Mouse (Mus musculus) left cerebral cortex, postnatal 36 days (tissue): ENCODE results near the gene Atf6b. TPM values are rescaled to one million over a fixed set of nuclear protein-coding genes. Genes with fewer than 3 reads are reported as not detected.

Source experiments
- DNase-seq, 2 experiments: peaks; one replicate each; pipeline ENCODE4 v3.0.0; 2021 to 2022; ENCODE audit warnings: low spot score in 2 of 2, mixed read lengths in 1 of 2
- intact Hi-C: fragments of 180-260 bp; cut with DNase I; formaldehyde crosslinking; loops from one replicate; pipeline ENCODE4 v1.15.1; 2025
- total RNA-seq, 2 experiments: library from RNA; stranded (reverse); gene quantifications; 2 replicates each; pipeline ENCODE4 v1.2.3; 2021

Atf6b gene
- 10 to 100 TPM; 63.9 to 66.4 TPM for total RNA-seq

GRCm38 (mm10) chr17:34646906-34647787 is at the start of gene Atf6b:
Gene Atf6b, plus strand, starts transcription at chr17:34647146.
- intact Hi-C loops = no loop called here
- peak; percentile 95 to 96 for DNase-seq

GRCm38 (mm10) chr17:34597566-34598095 is 49.3 kb upstream of the Atf6b start, which contains the start of gene Ager:
Gene Ager, plus strand, starts transcription at chr17:34597862.
- intact Hi-C loops = loop anchor here (5.0 to 10.0 kb wide), 2 partner anchors 35 to 563 kb away; partner anchors contain the start of genes Col11a2, Rxrb and Slc39a7
- no peak for DNase-seq

GRCm38 (mm10) chr17:34599891-34600290 is 47.1 kb upstream of the Atf6b start:
- DNase-seq = no peak
- intact Hi-C loops = loop anchor here (5.0 to 10.0 kb wide), 2 partner anchors 32 to 565 kb away; partner anchors contain the start of genes Col11a2, Rxrb and Slc39a7

- DNase-seq = no peak
- intact Hi-C loops = no loop called here
These were observed 45.1 kb upstream of the Atf6b start for GRCm38 (mm10) chr17:34601796-34602195.

GRCm38 (mm10) chr17:34603375-34604060 is 43.4 kb upstream of the Atf6b start, which contains the start of gene Rnf5:
Gene Rnf5, minus strand, starts transcription at chr17:34603690.
- DNase-seq = peak; percentile 96 to 99
- intact Hi-C loops = loop anchor here (1.0 to 2.0 kb wide), 2 partner anchors 10 to 17 kb away; no protein-coding TSS in a partner anchor

- DNase-seq = peak; percentile 97 to 98
- intact Hi-C loops = loop anchor here (2.0 kb wide), 1 partner anchor 17 kb away; no protein-coding TSS in a partner anchor
These were observed 42.9 kb upstream of the Atf6b start, which contains the start of gene Agpat1 for GRCm38 (mm10) chr17:34604061-34604508. Gene Agpat1, plus strand, starts transcription at chr17:34604262.

GRCm38 (mm10) chr17:34604511-34605237 is 42.3 kb upstream of the Atf6b start:
- DNase-seq = no peak
- intact Hi-C loops = loop anchor here (2.0 kb wide), 1 partner anchor 18 kb away; no protein-coding TSS in a partner anchor

GRCm38 (mm10) chr17:34605609-34606008 is 41.3 kb upstream of the Atf6b start:
- intact Hi-C loops = loop anchor here (2.0 kb wide), 1 partner anchor 19 kb away; no protein-coding TSS in a partner anchor
- DNase-seq = peak; percentile 97 to 99

- DNase-seq = no peak
- intact Hi-C loops = no loop called here
These were observed 40.5 kb upstream of the Atf6b start for GRCm38 (mm10) chr17:34606186-34607039.

- DNase-seq = no peak
- intact Hi-C loops = no loop called here
These were observed 38.9 kb upstream of the Atf6b start for GRCm38 (mm10) chr17:34607997-34608396.

- no peak for DNase-seq
- intact Hi-C loops = no loop called here
These were observed 35.9 kb upstream of the Atf6b start for GRCm38 (mm10) chr17:34611050-34611449.

GRCm38 (mm10) chr17:34613054-34613645 is 33.8 kb upstream of the Atf6b start:
- DNase-seq = no peak
- intact Hi-C loops = no loop called here

- intact Hi-C loops = no loop called here
These were observed 33.1 kb upstream of the Atf6b start for GRCm38 (mm10) chr17:34613830-34614229.

GRCm38 (mm10) chr17:34615871-34616270 is 31.1 kb upstream of the Atf6b start, which contains the start of gene Egfl8:
Gene Egfl8, minus strand, starts transcription at chr17:34615971.
- no peak for DNase-seq
- intact Hi-C loops = no loop called here

More at GRCm38 (mm10) chr17:34613830-34614229, 33.1 kb upstream of the Atf6b start:
- no peak for DNase-seq

GRCm38 (mm10) chr17:34618999-34619398 is 27.9 kb upstream of the Atf6b start:
- intact Hi-C loops = no loop called here
- no peak for DNase-seq

GRCm38 (mm10) chr17:34621006-34621405 is 25.9 kb upstream of the Atf6b start:
- intact Hi-C loops = no loop called here
- DNase-seq = no peak

- intact Hi-C loops = no loop called here
- DNase-seq = no peak
These were observed 23.8 kb upstream of the Atf6b start for GRCm38 (mm10) chr17:34623161-34623560.
